Mouse (Mus musculus) cerebellum, adult 2 months (tissue): ENCODE measurements around the gene Tm4sf20. TPM values are rescaled to one million over a fixed set of nuclear protein-coding genes. Genes with fewer than 3 reads are reported as not detected.

Source experiments
- DNase-seq, 2 experiments: peaks; one replicate each; pipeline ENCODE4 v3.0.0; 2021
- H3K27ac ChIP-seq: fragments of 200-500 bp; 2 replicates; pipeline ENCODE4 v1.5.1; 2012; ENCODE audit warnings: low read length, control low read depth, inconsistent platforms; ENCODE audit not compliant: insufficient read depth
- H3K27me3 ChIP-seq: fragments of 200-500 bp; 2 replicates; pipeline ENCODE4 v1.6.1; 2012; ENCODE audit warnings: inconsistent platforms, mild to moderate bottlenecking, low read length, moderate library complexity; ENCODE audit not compliant: control insufficient read depth, insufficient read depth
- H3K4me1 ChIP-seq: fragments of 200-500 bp; 2 replicates; pipeline ENCODE4 v1.6.1; 2011; ENCODE audit warnings: low read length; ENCODE audit not compliant: control insufficient read depth, insufficient read depth
- H3K4me3 ChIP-seq: fragments of 200-500 bp; replicated peaks from 2 replicates; pipeline ENCODE3; 2011; ENCODE audit warnings: mild to moderate bottlenecking, low read depth, low read length, control low read depth; ENCODE audit not compliant: insufficient read depth
- CTCF ChIP-seq: fragments of 200-500 bp; IDR thresholded peaks from 2 replicates; pipeline ENCODE4 v1.5.1; 2011; ENCODE audit warnings: low read depth, mild to moderate bottlenecking, control low read depth, low read length, moderate library complexity, borderline replicate concordance; ENCODE audit not compliant: insufficient read depth
- POLR2A ChIP-seq: fragments of 200-500 bp; IDR thresholded peaks from 2 replicates; pipeline ENCODE4 v1.6.1; 2011; ENCODE audit warnings: low read length, control low read depth, borderline replicate concordance; ENCODE audit not compliant: insufficient read depth
- WGBS: fragments of 180-500 bp; shearing (Covaris S2); methylation state at CpG from one replicate; pipeline ENCODE4 v1.1.7; 2018; 5-methylcytosine and 5-hydroxymethylcytosine counted together
- polyA plus RNA-seq: library from polyadenylated mRNA; depleted of rRNA; stranded (reverse); fragments of >200 nt; gene quantifications from 2 replicates; pipeline ENCODE4 v1.2.3, GENCODE M21; 2012; rRNA removed

Tm4sf20 gene
- polyA plus RNA-seq: not detected in 2 replicates

- H3K4me1 ChIP-seq: no peaks in the 10 kb centered on the region; the same call in 1 of the 2 replicates
- 71% methylated on average over 5 of the region's 5 CpGs for WGBS
- TF ChIP-seq POLR2A (no peak), CTCF (no peak)
Observed at GRCm38 (mm10) chr1:82768269-82768668, at the start of gene Tm4sf20. Tm4sf20 (minus strand) TSS chr1:82768461.

GRCm38 (mm10) chr1:82815941-82816716 is 47.9 kb upstream of the Tm4sf20 start:
- Histone ChIP-seq H3K27me3 (no peaks in the 10 kb centered on the region), H3K4me1 (no peaks in the 10 kb centered on the region), H3K27ac (no peak overlapping the region), H3K4me3 (no peak overlapping the region)
- no peak for TF ChIP-seq POLR2A
- no peak for TF ChIP-seq CTCF
- no peak for DNase-seq
- WGBS: 74% methylated on average over 17 of the region's 17 CpGs

More at GRCm38 (mm10) chr1:82768269-82768668, at the start of gene Tm4sf20:
- H3K27me3 ChIP-seq: no peaks in the 10 kb centered on the region
- no peak within 1 kb of the TSS for H3K27ac ChIP-seq
- no peak for DNase-seq
- no peak within 1 kb of the TSS for H3K4me3 ChIP-seq

GRCm38 (mm10) chr1:82811766-82812165 is 43.5 kb upstream of the Tm4sf20 start:
- H3K4me1 ChIP-seq: no peaks in the 10 kb centered on the region
- DNase-seq: no peak
- no peaks in the 10 kb centered on the region for H3K27me3 ChIP-seq
- TF ChIP-seq POLR2A (no peak), CTCF (no peak)
- no peak overlapping the region for H3K27ac ChIP-seq
- WGBS: 16% methylated on average over 1 of the region's 1 CpGs
- H3K4me3 ChIP-seq: no peak overlapping the region

- WGBS: 76% methylated on average over 3 of the region's 3 CpGs
- no peak for DNase-seq
- TF ChIP-seq CTCF (no peak), POLR2A (no peak)
- Histone ChIP-seq H3K4me3 (no peak overlapping the region), H3K27me3 (no peaks in the 10 kb centered on the region), H3K4me1 (no peaks in the 10 kb centered on the region), H3K27ac (no peak overlapping the region)
Observed at GRCm38 (mm10) chr1:82808564-82808963, 40.3 kb upstream of the Tm4sf20 start.

GRCm38 (mm10) chr1:82807206-82807605 is 38.9 kb upstream of the Tm4sf20 start:
- Histone ChIP-seq H3K27ac (no peak overlapping the region), H3K27me3 (no peaks in the 10 kb centered on the region), H3K4me3 (no peak overlapping the region), H3K4me1 (no peaks in the 10 kb centered on the region)
- TF ChIP-seq POLR2A (no peak), CTCF (no peak)
- DNase-seq: no peak
- 39% methylated on average over 7 of the region's 7 CpGs for WGBS

GRCm38 (mm10) chr1:82806391-82806790 is 38.1 kb upstream of the Tm4sf20 start:
- no peaks in the 10 kb centered on the region for H3K27me3 ChIP-seq
- H3K4me1 ChIP-seq: 0 out of 2 replicates have a peak, but pooled peaks cover 3% of the 10 kb centered on the region
- no peak for TF ChIP-seq POLR2A
- TF ChIP-seq CTCF: no peak
- WGBS: 20% methylated on average over 8 of the region's 8 CpGs
- H3K4me3 ChIP-seq: no peak overlapping the region
- DNase-seq: no peak
- H3K27ac ChIP-seq: no peak overlapping the region

GRCm38 (mm10) chr1:82804059-82804458 is 35.8 kb upstream of the Tm4sf20 start:
- 100% methylated on average over 1 of the region's 1 CpGs for WGBS
- TF ChIP-seq POLR2A: no peak
- TF ChIP-seq CTCF: no peak
- DNase-seq: no peak
- H3K27me3 ChIP-seq: no peaks in the 10 kb centered on the region
- H3K4me3 ChIP-seq: no peak overlapping the region
- 0 out of 2 replicates have a peak, but pooled peaks cover 3% of the 10 kb centered on the region for H3K4me1 ChIP-seq
- no peak overlapping the region for H3K27ac ChIP-seq

GRCm38 (mm10) chr1:82803608-82804007 is 35.3 kb upstream of the Tm4sf20 start:
- H3K4me1 ChIP-seq: 0 out of 2 replicates have a peak, but pooled peaks cover 3% of the 10 kb centered on the region
- H3K27ac ChIP-seq: no peak overlapping the region
- TF ChIP-seq POLR2A (no peak), CTCF (0 out of 2 replicates have a peak, but pooled peaks have one; percentile 13)
- 84% methylated on average over 7 of the region's 7 CpGs for WGBS
- DNase-seq: no peak
- no peaks in the 10 kb centered on the region for H3K27me3 ChIP-seq
- no peak overlapping the region for H3K4me3 ChIP-seq
